Mouse (Mus musculus) limb, embryonic 13.5 days (tissue): Measurements from ENCODE around the gene Epn1. TPM values are rescaled to one million over a fixed set of nuclear protein-coding genes. Genes with fewer than 3 reads are reported as not detected.

Experiments
- ATAC-seq: fragments of 200-750 bp; cut with Nextera tagmentation; 2 replicates; pipeline ENCODE4 v1.8.0; 2017; ENCODE audit warnings: low read depth, moderate number of reproducible peaks, moderate TSS enrichment; ENCODE audit not compliant: low FRiP score
- H3K27ac ChIP-seq: fragments of 300-500 bp; sonication (generic); 2 replicates; pipeline ENCODE4 v1.5.1; 2015; ENCODE audit warnings: inconsistent platforms, mild to moderate bottlenecking, moderate library complexity
- H3K27me3 ChIP-seq: fragments of 300-500 bp; sonication (generic); 2 replicates; pipeline ENCODE4 v1.6.1; 2015; ENCODE audit warnings: mild to moderate bottlenecking, inconsistent platforms
- H3K36me3 ChIP-seq: fragments of 300-500 bp; sonication (generic); 2 replicates; pipeline ENCODE4 v1.6.1; 2015; ENCODE audit warnings: inconsistent platforms, mild to moderate bottlenecking, moderate library complexity
- H3K4me1 ChIP-seq: fragments of 300-500 bp; sonication (generic); 2 replicates; pipeline ENCODE4 v1.6.1; 2015; ENCODE audit warnings: inconsistent platforms
- H3K4me2 ChIP-seq: fragments of 300-500 bp; sonication (generic); replicated peaks from 2 replicates; pipeline ENCODE4 v1.6.1; 2015; ENCODE audit warnings: inconsistent platforms, mild to moderate bottlenecking, moderate library complexity
- H3K4me3 ChIP-seq: fragments of 300-500 bp; sonication (generic); 2 replicates; pipeline ENCODE4 v1.5.1; 2015; ENCODE audit warnings: moderate library complexity, mild to moderate bottlenecking, inconsistent platforms
- H3K9ac ChIP-seq: fragments of 300-500 bp; sonication (generic); 2 replicates; pipeline ENCODE4 v1.6.1; 2015; ENCODE audit warnings: mild to moderate bottlenecking, inconsistent platforms
- H3K9me3 ChIP-seq: fragments of 300-500 bp; sonication (generic); 2 replicates; pipeline ENCODE4 v1.6.1; 2016; ENCODE audit warnings: inconsistent platforms
- WGBS: fragments of 180-500 bp; shearing (Covaris S2); methylation state at CpG from one replicate; pipeline ENCODE4 v1.1.7; 2015; 5-methylcytosine and 5-hydroxymethylcytosine counted together
- polyA plus RNA-seq: library from polyadenylated mRNA; unstranded; fragments of >200 nt; fragmentation: Nextera tagmentation; extraction: Ambion mirVana; gene quantifications from 2 replicates; pipeline ENCODE4 v1.2.1, GENCODE M21; 2015

Epn1 gene
- polyA plus RNA-seq, result 62.2 and 64.6 TPM in 2 replicates

GRCm38 (mm10) chr7:5080010-5080751 lies at the start of gene Epn1:
TSS of gene Epn1 (plus strand) at chr7:5080235.
- peak within 1 kb of the TSS; percentile 96 for H3K9ac ChIP-seq
- H3K27me3 ChIP-seq, result no peaks in the 10 kb centered on the region
- peak within 1 kb of the TSS; percentile 87 for H3K4me2 ChIP-seq
- no peaks in the 10 kb centered on the region for H3K9me3 ChIP-seq
- H3K36me3 ChIP-seq, result peaks cover 56% of the 10 kb centered on the region
- peak within 1 kb of the TSS; percentile 91 for H3K27ac ChIP-seq
- H3K4me3 ChIP-seq, result peak within 1 kb of the TSS; percentile 97
- H3K4me1 ChIP-seq, result peaks cover 14% of the 10 kb centered on the region
- WGBS, result under 1% methylated on average over 81 of the region's 81 CpGs
- ATAC-seq, result peak; percentile 97

GRCm38 (mm10) chr7:5030554-5031275 lies 49.3 kb upstream of the Epn1 start:
- Histone ChIP-seq H3K36me3 (peaks cover 98% of the 10 kb centered on the region), H3K27ac (no peak overlapping the region), H3K4me1 (no peaks in the 10 kb centered on the region), H3K27me3 (no peaks in the 10 kb centered on the region), H3K4me2 (no peak overlapping the region), H3K4me3 (0 out of 2 replicates have a peak overlapping the region, but pooled peaks have one; percentile 3), H3K9ac (no peak overlapping the region), H3K9me3 (peaks cover 59% of the 10 kb centered on the region)
- no peak for ATAC-seq
- WGBS, result 85% methylated on average over 63 of the region's 63 CpGs

- H3K9ac ChIP-seq, result no peak overlapping the region
- H3K27me3 ChIP-seq, result no peaks in the 10 kb centered on the region
- no peak overlapping the region for H3K4me2 ChIP-seq
- H3K4me3 ChIP-seq, result no peak overlapping the region
- peaks cover 66% of the 10 kb centered on the region for H3K9me3 ChIP-seq
- peaks cover 98% of the 10 kb centered on the region for H3K36me3 ChIP-seq
- H3K27ac ChIP-seq, result no peak overlapping the region
- no peaks in the 10 kb centered on the region for H3K4me1 ChIP-seq
- WGBS, result 81% methylated on average over 43 of the region's 46 CpGs
- no peak for ATAC-seq
These were observed 48.5 kb upstream of the Epn1 start for GRCm38 (mm10) chr7:5031496-5031895.

DNA sequence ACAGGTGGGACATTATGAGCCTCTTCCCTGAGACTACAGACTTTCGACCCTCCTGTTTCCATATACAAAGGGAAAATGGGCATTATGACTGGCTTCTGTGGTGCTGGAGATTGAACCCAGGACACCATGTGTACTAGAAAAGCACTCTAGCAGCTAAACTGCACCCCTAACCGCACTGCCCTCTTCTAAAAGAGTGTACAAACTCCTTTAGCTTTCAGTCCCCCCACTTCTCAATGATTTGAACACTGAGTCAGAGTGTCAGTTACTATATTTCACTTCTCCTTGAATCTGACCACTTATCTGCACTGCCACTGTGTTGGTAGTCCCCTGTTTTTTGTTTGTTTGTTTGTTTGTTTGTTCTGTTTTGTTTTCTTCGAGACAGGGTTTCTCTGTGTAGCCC lies 46.2 kb upstream of the Epn1 start, which contains the start of gene 4632433K11Rik:
4632433K11Rik (plus strand) TSS at position 301 of the 400 bp plus-strand sequence.
- Histone ChIP-seq H3K4me2 (no peak within 1 kb of the TSS), H3K27me3 (no peaks in the 10 kb centered on the region), H3K4me3 (no peak within 1 kb of the TSS), H3K9me3 (peaks cover 67% of the 10 kb centered on the region), H3K27ac (0 out of 2 replicates have a peak within 1 kb of the TSS, but pooled peaks have one; percentile 1), H3K9ac (no peak within 1 kb of the TSS), H3K36me3 (peaks cover 83% of the 10 kb centered on the region), H3K4me1 (no peaks in the 10 kb centered on the region)
- 95% methylated on average over 3 of the region's 3 CpGs for WGBS
- ATAC-seq, result no peak

DNA sequence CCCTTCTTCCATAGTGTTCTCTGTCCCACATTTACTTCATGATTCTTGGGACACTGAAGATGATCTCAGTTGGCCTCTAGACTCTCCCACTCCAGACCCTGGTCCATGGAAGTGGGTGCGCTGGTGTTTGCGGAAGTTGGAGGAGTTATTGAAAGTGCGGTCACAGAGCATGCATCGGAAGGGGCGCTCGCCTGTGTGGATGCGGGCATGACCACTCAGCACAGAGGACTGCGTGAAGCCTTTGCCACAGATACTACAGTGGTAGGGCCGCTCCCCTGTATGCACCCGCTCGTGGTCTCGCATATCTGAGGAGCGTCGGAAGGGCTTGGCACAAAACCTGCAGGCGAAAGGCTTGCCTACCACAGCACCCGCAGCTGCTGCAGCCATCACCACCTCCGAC lies 44.4 kb upstream of the Epn1 start:
- Histone ChIP-seq H3K36me3 (peaks cover 68% of the 10 kb centered on the region), H3K27ac (no peak overlapping the region), H3K4me1 (0 out of 2 replicates have a peak, but pooled peaks cover 2% of the 10 kb centered on the region), H3K27me3 (no peaks in the 10 kb centered on the region), H3K4me3 (no peak overlapping the region), H3K9ac (no peak overlapping the region), H3K4me2 (no peak overlapping the region), H3K9me3 (peaks cover 49% of the 10 kb centered on the region)
- ATAC-seq, result no peak
- 95% methylated on average over 17 of the region's 17 CpGs for WGBS

GRCm38 (mm10) chr7:5036136-5036535 lies 43.9 kb upstream of the Epn1 start:
- no peak overlapping the region for H3K4me3 ChIP-seq
- peaks cover 65% of the 10 kb centered on the region for H3K36me3 ChIP-seq
- no peak overlapping the region for H3K27ac ChIP-seq
- 0 out of 2 replicates have a peak, but pooled peaks cover 2% of the 10 kb centered on the region for H3K4me1 ChIP-seq
- H3K9me3 ChIP-seq, result peaks cover 44% of the 10 kb centered on the region
- no peak for ATAC-seq
- WGBS, result 93% methylated on average over 9 of the region's 9 CpGs
- no peaks in the 10 kb centered on the region for H3K27me3 ChIP-seq
- no peak overlapping the region for H3K9ac ChIP-seq
- H3K4me2 ChIP-seq, result no peak overlapping the region

GRCm38 (mm10) chr7:5037026-5037425 lies 43.0 kb upstream of the Epn1 start:
- Histone ChIP-seq H3K9ac (no peak overlapping the region), H3K36me3 (peaks cover 62% of the 10 kb centered on the region), H3K27me3 (no peaks in the 10 kb centered on the region), H3K27ac (no peak overlapping the region), H3K4me2 (no peak overlapping the region), H3K4me3 (no peak overlapping the region), H3K9me3 (peaks cover 35% of the 10 kb centered on the region), H3K4me1 (0 out of 2 replicates have a peak, but pooled peaks cover 2% of the 10 kb centered on the region)
- 93% methylated on average over 7 of the region's 7 CpGs for WGBS
- no peak for ATAC-seq

GRCm38 (mm10) chr7:5037467-5037866 lies 42.6 kb upstream of the Epn1 start:
- peak overlapping the region; percentile 58 for H3K4me3 ChIP-seq
- H3K27me3 ChIP-seq, result no peaks in the 10 kb centered on the region
- WGBS, result 91% methylated on average over 8 of the region's 8 CpGs
- 0 out of 2 replicates have a peak, but pooled peaks cover 2% of the 10 kb centered on the region for H3K4me1 ChIP-seq
- peak overlapping the region; percentile 92 for H3K27ac ChIP-seq
- H3K4me2 ChIP-seq, result peak overlapping the region; percentile 65
- H3K36me3 ChIP-seq, result peaks cover 58% of the 10 kb centered on the region
- H3K9me3 ChIP-seq, result peaks cover 31% of the 10 kb centered on the region
- H3K9ac ChIP-seq, result peak overlapping the region; percentile 75; the same call in 1 of the 2 replicates
- no peak for ATAC-seq

- 1% methylated on average over 47 of the region's 48 CpGs for WGBS
- ATAC-seq, result peak; percentile 96
- H3K9me3 ChIP-seq, result peaks cover 23% of the 10 kb centered on the region
These were observed 41.8 kb upstream of the Epn1 start, which contains the start of gene Zfp784 for GRCm38 (mm10) chr7:5038109-5038732. TSS of gene Zfp784 (minus strand) at chr7:5038446.

DNA sequence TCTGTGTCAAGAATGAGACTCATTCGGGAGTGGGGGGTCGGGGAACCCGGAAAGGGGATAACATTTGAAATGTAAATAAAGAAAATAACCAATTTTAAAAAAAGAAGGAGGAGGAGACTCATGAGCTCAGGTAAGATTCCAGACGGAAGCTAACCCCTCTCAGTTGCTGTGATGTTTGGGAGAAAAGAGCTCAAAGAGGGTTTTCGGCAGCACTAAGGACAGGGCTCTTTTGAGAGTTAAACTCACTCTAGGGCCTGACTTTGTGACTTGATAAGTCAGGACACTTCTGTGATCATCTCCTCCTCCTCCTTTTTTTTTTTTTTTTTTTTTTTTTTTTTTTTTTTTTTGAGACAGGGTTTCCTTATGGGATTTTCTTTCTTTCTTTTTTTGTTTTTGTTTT lies 41.1 kb upstream of the Epn1 start:
- 39% methylated on average over 5 of the region's 5 CpGs for WGBS
- H3K9ac ChIP-seq, result peak overlapping the region; percentile 75
- peak overlapping the region; percentile 65 for H3K4me2 ChIP-seq
- peak overlapping the region; percentile 92 for H3K27ac ChIP-seq
- H3K9me3 ChIP-seq, result peaks cover 18% of the 10 kb centered on the region
- H3K4me1 ChIP-seq, result 0 out of 2 replicates have a peak, but pooled peaks cover 2% of the 10 kb centered on the region
- peaks cover 43% of the 10 kb centered on the region for H3K36me3 ChIP-seq
- peak overlapping the region; percentile 58 for H3K4me3 ChIP-seq
- H3K27me3 ChIP-seq, result no peaks in the 10 kb centered on the region
- ATAC-seq, result no peak

More at GRCm38 (mm10) chr7:5038109-5038732, 41.8 kb upstream of the Epn1 start, which contains the start of gene Zfp784:
- H3K4me1 ChIP-seq, result 0 out of 2 replicates have a peak, but pooled peaks cover 2% of the 10 kb centered on the region
- H3K36me3 ChIP-seq, result peaks cover 50% of the 10 kb centered on the region
- peak within 1 kb of the TSS; percentile 65 for H3K4me2 ChIP-seq
- H3K4me3 ChIP-seq, result peak within 1 kb of the TSS; percentile 58
- H3K27me3 ChIP-seq, result no peaks in the 10 kb centered on the region
- peak within 1 kb of the TSS; percentile 75 for H3K9ac ChIP-seq
- H3K27ac ChIP-seq, result peak within 1 kb of the TSS; percentile 92

DNA sequence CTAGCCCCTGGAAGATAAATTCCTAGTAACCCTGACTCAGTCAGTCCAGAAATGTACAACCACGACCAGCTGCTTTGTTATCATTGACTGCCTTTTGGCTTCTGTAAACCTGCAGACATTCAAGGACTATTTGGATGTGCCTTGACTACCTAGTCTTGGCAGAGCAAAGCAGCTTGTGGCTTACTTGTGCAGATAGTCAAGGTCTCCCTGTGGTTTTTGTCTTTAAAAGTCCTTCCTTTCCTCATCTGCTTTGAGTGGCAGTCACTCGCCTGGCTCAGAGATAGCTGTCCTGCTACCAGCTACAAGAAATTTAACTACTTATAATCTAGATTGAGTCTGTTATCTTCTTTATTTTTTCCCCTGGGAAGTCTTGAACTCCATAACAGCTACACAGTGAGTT lies 35.1 kb upstream of the Epn1 start:
- Histone ChIP-seq H3K36me3 (peaks cover 11% of the 10 kb centered on the region; the same call in 1 of the 2 replicates), H3K9ac (no peak overlapping the region), H3K27ac (no peak overlapping the region), H3K4me1 (no peaks in the 10 kb centered on the region), H3K27me3 (no peaks in the 10 kb centered on the region), H3K4me3 (no peak overlapping the region), H3K9me3 (no peaks in the 10 kb centered on the region), H3K4me2 (no peak overlapping the region)
- WGBS, result 77% methylated on average over 2 of the region's 2 CpGs
- no peak for ATAC-seq
